Mouse (Mus musculus) intestine, embryonic 14.5 days (tissue): ENCODE data around the gene Gm45208. TPM values are rescaled to one million over a fixed set of nuclear protein-coding genes. Genes with fewer than 3 reads are reported as not detected.
A peak's percentile ranks its signal among the peaks of the same experiment; 100 is the strongest.

Experiments
- ATAC-seq: fragments of 200-750 bp; cut with Nextera tagmentation; replicated peaks from 2 replicates; pipeline ENCODE4 v1.8.0; 2017; ENCODE audit warnings: low read depth, moderate number of reproducible peaks, moderate TSS enrichment, moderate library complexity; ENCODE audit not compliant: low FRiP score, low TSS enrichment
- DNase-seq: peaks from one replicate; pipeline ENCODE4 v3.0.0-alpha.2; 2018; ENCODE audit warnings: low spot score
- H3K27ac ChIP-seq: fragments of 300-500 bp; sonication (generic); 2 replicates; pipeline ENCODE4 v1.5.1; 2014; ENCODE audit warnings: low read depth, mild to moderate bottlenecking, control low read depth
- H3K27me3 ChIP-seq: fragments of 300-500 bp; sonication (generic); replicated peaks from 2 replicates; pipeline ENCODE4 v1.6.1; 2014; ENCODE audit warnings: low read length, control low read depth; ENCODE audit not compliant: control insufficient read depth, insufficient read depth
- H3K36me3 ChIP-seq: fragments of 300-500 bp; sonication (generic); 2 replicates; pipeline ENCODE4 v1.6.1; 2014; ENCODE audit warnings: low read length, control low read depth; ENCODE audit not compliant: control insufficient read depth, insufficient read depth
- H3K4me1 ChIP-seq: fragments of 300-500 bp; sonication (generic); replicated peaks from 2 replicates; pipeline ENCODE4 v1.6.1; 2014; ENCODE audit warnings: low read length, control low read depth, mixed read lengths; ENCODE audit not compliant: control insufficient read depth, insufficient read depth
- H3K4me2 ChIP-seq: fragments of 300-500 bp; sonication (generic); 2 replicates; pipeline ENCODE4 v1.6.1; 2014; ENCODE audit warnings: low read length
- H3K4me3 ChIP-seq: fragments of 300-500 bp; sonication (generic); 2 replicates; pipeline ENCODE4 v1.5.1; 2014; ENCODE audit warnings: low read depth, low read length, control low read depth, mixed read lengths
- H3K9ac ChIP-seq: fragments of 300-500 bp; sonication (generic); 2 replicates; pipeline ENCODE4 v1.6.1; 2014; ENCODE audit warnings: mild to moderate bottlenecking, low read length
- H3K9me3 ChIP-seq: fragments of 300-500 bp; sonication (generic); 2 replicates; pipeline ENCODE4 v1.6.1; 2016; ENCODE audit warnings: low read length, control low read depth; ENCODE audit not compliant: control insufficient read depth
- WGBS: fragments of 180-500 bp; shearing (Covaris S2); extraction: QIAGEN DNeasy Blood & Tissue Kit; methylation state at CpG from one replicate; pipeline ENCODE4 v1.1.7; 2014; 5-methylcytosine and 5-hydroxymethylcytosine counted together
- polyA plus RNA-seq: library from polyadenylated mRNA; unstranded; fragments of >200 nt; fragmentation: Nextera tagmentation; extraction: Ambion mirVana; gene quantifications from 2 replicates; pipeline ENCODE4 v1.2.1, GENCODE M21; 2014

Gene Gm45208
- polyA plus RNA-seq, 1 experiment from 2014 or later = not detected

- no peak overlapping the region for H3K9ac ChIP-seq
- ATAC-seq (no peak), DNase-seq (peak; percentile 79)
- H3K27me3 ChIP-seq = no peaks in the 10 kb centered on the region
- H3K4me1 ChIP-seq = no peaks in the 10 kb centered on the region
- no peaks in the 10 kb centered on the region for H3K9me3 ChIP-seq
- no peak overlapping the region for H3K4me2 ChIP-seq
- WGBS = 32% methylated on average over 26 of the region's 26 CpGs
- no peak overlapping the region for H3K27ac ChIP-seq
- H3K4me3 ChIP-seq = no peak overlapping the region
- 0 out of 2 replicates have a peak, but pooled peaks cover 11% of the 10 kb centered on the region for H3K36me3 ChIP-seq
Observed at GRCm38 (mm10) chrX:7733571-7734156, 11.6 kb downstream of the Gm45208 start.

GRCm38 (mm10) chrX:7739336-7740081 is 17.5 kb downstream of the Gm45208 start:
- H3K9ac ChIP-seq = no peak overlapping the region
- ATAC-seq (peak; percentile 76), DNase-seq (no peak)
- peak overlapping the region; percentile 13 for H3K4me2 ChIP-seq
- H3K4me3 ChIP-seq = no peak overlapping the region
- H3K27ac ChIP-seq = no peak overlapping the region
- no peaks in the 10 kb centered on the region for H3K27me3 ChIP-seq
- no peaks in the 10 kb centered on the region for H3K4me1 ChIP-seq
- 0 out of 2 replicates have a peak, but pooled peaks cover 11% of the 10 kb centered on the region for H3K36me3 ChIP-seq
- no peaks in the 10 kb centered on the region for H3K9me3 ChIP-seq
- 61% methylated on average over 14 of the region's 14 CpGs for WGBS

GRCm38 (mm10) chrX:7740082-7740819 is 18.2 kb downstream of the Gm45208 start:
- no peak for DNase-seq
- no peaks in the 10 kb centered on the region for H3K4me1 ChIP-seq
- H3K9ac ChIP-seq = no peak overlapping the region
- no peaks in the 10 kb centered on the region for H3K9me3 ChIP-seq
- H3K27me3 ChIP-seq = no peaks in the 10 kb centered on the region
- WGBS = 39% methylated on average over 10 of the region's 10 CpGs
- peak; percentile 73 for ATAC-seq
- peak overlapping the region; percentile 13 for H3K4me2 ChIP-seq
- H3K4me3 ChIP-seq = no peak overlapping the region
- no peak overlapping the region for H3K27ac ChIP-seq
- 0 out of 2 replicates have a peak, but pooled peaks cover 11% of the 10 kb centered on the region for H3K36me3 ChIP-seq

- H3K4me1 ChIP-seq = no peaks in the 10 kb centered on the region
- DNase-seq (no peak), ATAC-seq (no peak)
- WGBS = 64% methylated on average over 5 of the region's 5 CpGs
- H3K9ac ChIP-seq = no peak overlapping the region
- H3K36me3 ChIP-seq = 0 out of 2 replicates have a peak, but pooled peaks cover 11% of the 10 kb centered on the region
- no peaks in the 10 kb centered on the region for H3K27me3 ChIP-seq
- no peak overlapping the region for H3K4me2 ChIP-seq
- no peaks in the 10 kb centered on the region for H3K9me3 ChIP-seq
- no peak overlapping the region for H3K4me3 ChIP-seq
- no peak overlapping the region for H3K27ac ChIP-seq
Observed at GRCm38 (mm10) chrX:7741103-7741502, 19.1 kb downstream of the Gm45208 start.

GRCm38 (mm10) chrX:7743470-7743869 is 21.4 kb downstream of the Gm45208 start:
- Histone ChIP-seq H3K4me2 (no peak overlapping the region), H3K9me3 (no peaks in the 10 kb centered on the region), H3K4me3 (no peak overlapping the region), H3K27ac (no peak overlapping the region), H3K4me1 (no peaks in the 10 kb centered on the region), H3K36me3 (no peaks in the 10 kb centered on the region), H3K9ac (no peak overlapping the region), H3K27me3 (no peaks in the 10 kb centered on the region)
- no peak for DNase-seq
- ATAC-seq = no peak
- 56% methylated on average over 5 of the region's 5 CpGs for WGBS

GRCm38 (mm10) chrX:7744940-7745339 is 22.9 kb downstream of the Gm45208 start:
- Histone ChIP-seq H3K4me1 (no peaks in the 10 kb centered on the region), H3K9me3 (no peaks in the 10 kb centered on the region), H3K27ac (no peak overlapping the region), H3K4me2 (no peak overlapping the region), H3K36me3 (no peaks in the 10 kb centered on the region), H3K9ac (no peak overlapping the region), H3K27me3 (no peaks in the 10 kb centered on the region), H3K4me3 (no peak overlapping the region)
- WGBS = 47% methylated on average over 1 of the region's 1 CpGs
- DNase-seq (no peak), ATAC-seq (no peak)

- no peak overlapping the region for H3K27ac ChIP-seq
- H3K9ac ChIP-seq = no peak overlapping the region
- no peaks in the 10 kb centered on the region for H3K27me3 ChIP-seq
- no peak for ATAC-seq
- H3K4me1 ChIP-seq = no peaks in the 10 kb centered on the region
- no peaks in the 10 kb centered on the region for H3K36me3 ChIP-seq
- WGBS = 84% methylated on average over 8 of the region's 8 CpGs
- H3K4me3 ChIP-seq = no peak overlapping the region
- DNase-seq = no peak
- no peak overlapping the region for H3K4me2 ChIP-seq
- no peaks in the 10 kb centered on the region for H3K9me3 ChIP-seq
Observed at GRCm38 (mm10) chrX:7745429-7745828, 23.4 kb downstream of the Gm45208 start.

GRCm38 (mm10) chrX:7750432-7751116 is 28.5 kb downstream of the Gm45208 start, which contains the start of gene Ccdc120:
Ccdc120 (minus strand) TSS chrX:7750905.
- peak within 1 kb of the TSS; percentile 45 for H3K9ac ChIP-seq
- H3K27me3 ChIP-seq = no peaks in the 10 kb centered on the region
- ATAC-seq = peak; percentile 85
- H3K4me1 ChIP-seq = no peaks in the 10 kb centered on the region
- H3K36me3 ChIP-seq = no peaks in the 10 kb centered on the region
- WGBS = 9% methylated on average over 49 of the region's 56 CpGs
- H3K4me3 ChIP-seq = peak within 1 kb of the TSS; percentile 54
- peak within 1 kb of the TSS; percentile 48 for H3K4me2 ChIP-seq
- DNase-seq = peak; percentile 73
- no peak within 1 kb of the TSS for H3K27ac ChIP-seq
- no peaks in the 10 kb centered on the region for H3K9me3 ChIP-seq
